Mouse (Mus musculus): ENCODE measurements around the gene Zfp955a. TPM values are rescaled to one million over a fixed set of nuclear protein-coding genes. Genes with fewer than 3 reads are reported as not detected.
"Not testable (repeated sequence)": the region's sequence is repeated elsewhere in the genome, so short reads cannot be mapped to it uniquely, and the experiment has no call there.

Gene Zfp955a
- 0.38 and 0.44 TPM in 2 replicates for polyA plus RNA-seq (2012; rRNA removed)

DNA sequence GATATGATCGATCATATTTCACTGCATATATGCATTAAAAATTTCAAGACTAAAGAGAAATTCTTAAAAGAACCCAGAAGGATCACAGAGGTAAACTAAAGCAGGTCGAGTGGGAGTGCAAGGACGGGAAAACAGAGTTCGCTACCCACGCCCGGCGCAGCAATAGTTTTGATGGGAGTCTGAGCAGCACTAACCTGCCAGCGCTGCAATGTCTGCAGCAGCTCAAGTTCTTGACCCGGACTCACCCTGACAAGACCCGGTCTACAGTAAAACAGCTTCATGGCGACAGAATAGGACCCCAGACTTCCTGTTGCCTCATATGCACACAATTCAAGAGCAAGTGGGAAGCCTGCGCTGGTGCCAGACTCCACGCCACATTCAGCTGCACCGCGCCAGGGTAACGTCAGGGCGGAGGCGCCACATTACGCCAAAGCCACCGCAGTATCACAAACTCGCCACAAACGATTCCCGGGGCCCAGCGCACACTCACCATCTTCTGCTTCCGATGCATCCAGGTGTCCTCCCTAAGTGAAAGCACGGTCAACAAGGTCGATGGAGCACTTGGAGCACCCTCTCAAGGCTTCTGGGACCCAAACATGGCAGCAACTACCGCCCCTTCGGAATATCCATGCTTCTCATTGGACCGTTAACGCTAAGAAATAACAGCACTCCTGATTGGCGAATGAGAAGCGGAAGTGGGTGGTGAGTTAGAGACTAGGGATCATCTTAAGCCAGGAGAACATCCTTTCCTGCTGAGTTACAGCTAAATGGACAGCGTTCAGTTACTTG is at the start of gene Zfp955a:
Zfp955a (minus strand) TSS at position 616 of the 789 bp plus-strand sequence.
- H3K27ac ChIP-seq (ENCODE audit: insufficient read depth, low read length); DNase-seq (ENCODE audit: low read depth in 1 of 2, low spot score in 2 of 2); H3K27me3 ChIP-seq (ENCODE audit: control insufficient read depth, insufficient read depth, low read length); H3K36me3 ChIP-seq (ENCODE audit: control insufficient read depth, insufficient read depth, low read length); H3K4me1 ChIP-seq (ENCODE audit: control insufficient read depth, insufficient read depth, insufficient read length); H3K4me3 ChIP-seq (ENCODE audit: extremely low read depth, insufficient read depth, insufficient read length): not testable (repeated sequence)
- WGBS: 33% methylated on average over 1 of the region's 34 CpGs

GRCm38 (mm10) chr17:33289876-33290149 is 34.9 kb upstream of the Zfp955a start:
- H3K27me3 ChIP-seq (ENCODE audit: control insufficient read depth, insufficient read depth, low read length); H3K4me1 ChIP-seq (ENCODE audit: control insufficient read depth, insufficient read depth, insufficient read length); H3K36me3 ChIP-seq (ENCODE audit: control insufficient read depth, insufficient read depth, low read length); H3K27ac ChIP-seq (ENCODE audit: insufficient read depth, low read length); H3K4me3 ChIP-seq (ENCODE audit: extremely low read depth, insufficient read depth, insufficient read length); DNase-seq (ENCODE audit: low read depth in 1 of 2, low spot score in 2 of 2): not testable (repeated sequence)
- no CpG with 5 or more reads among the region's 9 CpGs for WGBS

GRCm38 (mm10) chr17:33289039-33289875 is 34.3 kb upstream of the Zfp955a start, which contains the start of gene Zfp955b:
Zfp955b (plus strand) TSS chr17:33289544.
- not testable (repeated sequence) for H3K27ac ChIP-seq (ENCODE audit: insufficient read depth, low read length); H3K27me3 ChIP-seq (ENCODE audit: control insufficient read depth, insufficient read depth, low read length); H3K4me1 ChIP-seq (ENCODE audit: control insufficient read depth, insufficient read depth, insufficient read length); H3K36me3 ChIP-seq (ENCODE audit: control insufficient read depth, insufficient read depth, low read length); DNase-seq (ENCODE audit: low read depth in 1 of 2, low spot score in 2 of 2); H3K4me3 ChIP-seq (ENCODE audit: extremely low read depth, insufficient read depth, insufficient read length)
- no CpG with 5 or more reads among the region's 25 CpGs for WGBS

DNA sequence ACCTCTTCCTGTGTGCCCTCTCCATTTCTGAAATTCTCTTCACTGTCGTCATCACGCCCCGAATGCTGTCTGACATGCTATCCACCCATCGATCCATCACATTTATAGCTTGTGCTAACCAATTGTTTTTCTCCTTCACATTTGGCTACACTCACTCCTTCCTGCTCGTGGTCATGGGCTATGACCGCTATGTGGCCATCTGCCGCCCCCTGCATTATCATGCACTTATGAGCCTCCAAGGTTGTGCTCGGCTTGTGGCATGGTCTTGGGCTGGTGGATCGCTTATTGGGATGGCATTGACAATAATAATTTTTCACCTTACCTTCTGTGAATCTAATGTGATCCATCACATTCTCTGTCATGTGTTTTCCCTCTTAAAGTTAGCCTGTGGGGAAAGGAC is 14.0 kb upstream of the Zfp955a start:
- no peaks in the 10 kb centered on the region for H3K4me1 ChIP-seq (ENCODE audit: control insufficient read depth, insufficient read depth, insufficient read length)
- H3K27ac ChIP-seq (ENCODE audit: insufficient read depth, low read length): no peak overlapping the region
- 85% methylated on average over 9 of the region's 9 CpGs for WGBS
- H3K4me3 ChIP-seq (ENCODE audit: extremely low read depth, insufficient read depth, insufficient read length): no peak overlapping the region
- H3K36me3 ChIP-seq (ENCODE audit: control insufficient read depth, insufficient read depth, low read length): no peaks in the 10 kb centered on the region
- TF ChIP-seq POLR2A (IDR thresholded peaks at IDR 0.05; ENCODE audit: low read depth, low read length) (no peak), CTCF (IDR thresholded peaks at IDR 0.05; ENCODE audit: extremely low read depth, insufficient read depth, insufficient read length, insufficient replicate concordance) (no peak)
- DNase-seq (ENCODE audit: low read depth in 1 of 2, low spot score in 2 of 2): no peak
- 0 out of 2 replicates have a peak, but pooled peaks cover 2% of the 10 kb centered on the region for H3K27me3 ChIP-seq (ENCODE audit: control insufficient read depth, insufficient read depth, low read length)

DNA sequence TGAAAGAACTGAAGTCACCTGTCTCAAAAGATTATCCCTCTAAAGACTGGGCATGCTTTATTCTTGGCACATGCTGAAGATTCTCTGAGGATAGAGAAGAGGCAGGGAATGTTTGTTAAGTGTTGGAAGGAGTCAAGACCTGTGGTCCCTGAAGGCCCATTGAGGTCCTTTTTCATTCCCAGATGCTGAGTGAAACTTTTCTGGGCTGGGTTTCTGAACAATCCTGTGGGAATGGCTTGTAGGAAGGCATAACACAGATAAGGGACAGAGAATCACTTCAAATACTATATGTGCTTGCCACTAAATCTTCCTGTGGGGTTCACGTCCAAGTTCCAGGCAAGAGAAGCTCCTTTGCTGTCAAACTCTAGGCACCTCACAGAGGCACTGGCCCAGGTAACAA is 9.4 kb upstream of the Zfp955a start, which contains the start of gene Olfr63:
Olfr63 (plus strand) TSS at position 301 of the 400 bp plus-strand sequence.
- TF ChIP-seq CTCF (IDR thresholded peaks at IDR 0.05; ENCODE audit: extremely low read depth, insufficient read depth, insufficient read length, insufficient replicate concordance): no peak
- TF ChIP-seq POLR2A (IDR thresholded peaks at IDR 0.05; ENCODE audit: low read depth, low read length): no peak
- Histone ChIP-seq H3K36me3 (ENCODE audit: control insufficient read depth, insufficient read depth, low read length) (no peaks in the 10 kb centered on the region), H3K4me1 (ENCODE audit: control insufficient read depth, insufficient read depth, insufficient read length) (no peaks in the 10 kb centered on the region), H3K27ac (ENCODE audit: insufficient read depth, low read length) (no peak within 1 kb of the TSS), H3K4me3 (ENCODE audit: extremely low read depth, insufficient read depth, insufficient read length) (no peak within 1 kb of the TSS), H3K27me3 (ENCODE audit: control insufficient read depth, insufficient read depth, low read length) (0 out of 2 replicates have a peak, but pooled peaks cover 2% of the 10 kb centered on the region)
- no peak for DNase-seq (ENCODE audit: low read depth in 1 of 2, low spot score in 2 of 2)
- WGBS: 77% methylated on average over 1 of the region's 1 CpGs

DNA sequence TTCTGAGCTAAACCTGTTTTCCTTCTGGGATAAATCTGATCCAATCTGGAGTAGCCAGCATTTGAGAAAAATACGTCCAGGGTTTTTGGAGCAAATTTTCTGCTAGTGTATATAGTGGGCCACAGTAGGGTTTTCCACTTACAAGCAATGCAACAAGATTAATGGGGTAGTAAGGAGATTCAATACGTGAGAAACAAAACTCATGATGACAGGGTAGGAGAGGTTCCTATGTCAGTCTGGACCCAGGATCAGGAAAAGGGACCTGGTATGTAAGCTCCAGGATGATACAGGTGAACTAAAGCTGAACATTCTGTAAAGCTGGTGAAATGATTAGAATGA is 343 bp upstream of the Zfp955a start:
- not testable (repeated sequence) for DNase-seq (ENCODE audit: low read depth in 1 of 2, low spot score in 2 of 2); H3K4me3 ChIP-seq (ENCODE audit: extremely low read depth, insufficient read depth, insufficient read length); H3K36me3 ChIP-seq (ENCODE audit: control insufficient read depth, insufficient read depth, low read length); H3K4me1 ChIP-seq (ENCODE audit: control insufficient read depth, insufficient read depth, insufficient read length); H3K27ac ChIP-seq (ENCODE audit: insufficient read depth, low read length); H3K27me3 ChIP-seq (ENCODE audit: control insufficient read depth, insufficient read depth, low read length)
- no CpG with 5 or more reads among the region's 2 CpGs for WGBS

DNA sequence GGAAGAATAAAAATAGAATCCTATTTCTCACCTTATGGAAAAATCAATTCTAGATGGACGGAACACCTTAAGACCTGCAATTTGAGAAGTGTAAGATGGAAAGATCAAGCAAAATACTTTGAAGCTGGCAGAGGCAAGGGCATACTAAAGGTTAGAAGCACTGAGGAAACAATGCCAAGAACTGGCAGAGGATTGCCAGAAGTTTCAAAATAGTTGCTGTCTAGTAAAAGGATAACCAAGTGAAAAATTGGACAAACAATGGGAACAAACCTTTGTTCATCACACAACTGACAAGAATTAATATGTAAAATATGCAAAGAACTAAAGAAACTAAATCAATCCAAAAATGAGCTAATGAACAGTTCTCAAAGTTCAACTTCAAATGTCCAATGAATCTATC is 18.3 kb downstream of the Zfp955a start:
- DNase-seq (ENCODE audit: low read depth in 1 of 2, low spot score in 2 of 2): not testable (repeated sequence)

More for the DNA sequence above, 18.3 kb downstream of the Zfp955a start:
- not testable (repeated sequence) for H3K36me3 ChIP-seq (ENCODE audit: control insufficient read depth, insufficient read depth, low read length); H3K4me1 ChIP-seq (ENCODE audit: control insufficient read depth, insufficient read depth, insufficient read length); H3K27me3 ChIP-seq (ENCODE audit: control insufficient read depth, insufficient read depth, low read length); H3K4me3 ChIP-seq (ENCODE audit: extremely low read depth, insufficient read depth, insufficient read length); H3K27ac ChIP-seq (ENCODE audit: insufficient read depth, low read length)
- 84% methylated on average over 1 of the region's 1 CpGs for WGBS
